Mouse (Mus musculus) hindbrain, embryonic 15.5 days (tissue): ENCODE data around the gene 1110008P14Rik. TPM values are rescaled to one million over a fixed set of nuclear protein-coding genes. Genes with fewer than 3 reads are reported as not detected.

ENCODE experiments used
- ATAC-seq: fragments of 200-750 bp; cut with Nextera tagmentation; 2 replicates; pipeline ENCODE4 v1.8.0; 2017; ENCODE audit warnings: low read depth, moderate number of reproducible peaks, moderate TSS enrichment; ENCODE audit not compliant: low FRiP score
- H3K27ac ChIP-seq: fragments of 300-500 bp; sonication (generic); replicated peaks from 2 replicates; pipeline ENCODE4 v1.5.1; 2015; ENCODE audit warnings: mild to moderate bottlenecking, inconsistent platforms
- H3K27me3 ChIP-seq: fragments of 300-500 bp; sonication (generic); 2 replicates; pipeline ENCODE4 v1.6.1; 2015; ENCODE audit warnings: control low read depth, inconsistent platforms
- H3K36me3 ChIP-seq: fragments of 300-500 bp; sonication (generic); 2 replicates; pipeline ENCODE4 v1.6.1; 2015; ENCODE audit warnings: control low read depth, inconsistent platforms
- H3K4me1 ChIP-seq: fragments of 300-500 bp; sonication (generic); replicated peaks from 2 replicates; pipeline ENCODE4 v1.6.1; 2015; ENCODE audit warnings: control low read depth, inconsistent platforms
- H3K4me2 ChIP-seq: fragments of 300-500 bp; sonication (generic); 2 replicates; pipeline ENCODE4 v1.6.1; 2015; ENCODE audit warnings: moderate library complexity, mild to moderate bottlenecking, inconsistent platforms
- H3K4me3 ChIP-seq: fragments of 300-500 bp; sonication (generic); 2 replicates; pipeline ENCODE4 v1.5.1; 2015; ENCODE audit warnings: mild to moderate bottlenecking, inconsistent platforms
- H3K9ac ChIP-seq: fragments of 300-500 bp; sonication (generic); 2 replicates; pipeline ENCODE4 v1.6.1; 2015; ENCODE audit warnings: inconsistent platforms
- H3K9me3 ChIP-seq: fragments of 300-500 bp; sonication (generic); 2 replicates; pipeline ENCODE4 v1.6.1; 2016; ENCODE audit warnings: control low read depth, inconsistent platforms
- WGBS: fragments of 180-500 bp; shearing (Covaris S2); methylation state at CpG from one replicate; pipeline ENCODE4 v1.1.7; 2015; 5-methylcytosine and 5-hydroxymethylcytosine counted together
- polyA plus RNA-seq: library from polyadenylated mRNA; unstranded; fragments of >200 nt; fragmentation: Nextera tagmentation; extraction: Ambion mirVana; gene quantifications from 2 replicates; pipeline ENCODE4 v1.2.1, GENCODE M21; 2015

Gene 1110008P14Rik
- polyA plus RNA-seq, 1 experiment from 2014 or later = 160 TPM

DNA sequence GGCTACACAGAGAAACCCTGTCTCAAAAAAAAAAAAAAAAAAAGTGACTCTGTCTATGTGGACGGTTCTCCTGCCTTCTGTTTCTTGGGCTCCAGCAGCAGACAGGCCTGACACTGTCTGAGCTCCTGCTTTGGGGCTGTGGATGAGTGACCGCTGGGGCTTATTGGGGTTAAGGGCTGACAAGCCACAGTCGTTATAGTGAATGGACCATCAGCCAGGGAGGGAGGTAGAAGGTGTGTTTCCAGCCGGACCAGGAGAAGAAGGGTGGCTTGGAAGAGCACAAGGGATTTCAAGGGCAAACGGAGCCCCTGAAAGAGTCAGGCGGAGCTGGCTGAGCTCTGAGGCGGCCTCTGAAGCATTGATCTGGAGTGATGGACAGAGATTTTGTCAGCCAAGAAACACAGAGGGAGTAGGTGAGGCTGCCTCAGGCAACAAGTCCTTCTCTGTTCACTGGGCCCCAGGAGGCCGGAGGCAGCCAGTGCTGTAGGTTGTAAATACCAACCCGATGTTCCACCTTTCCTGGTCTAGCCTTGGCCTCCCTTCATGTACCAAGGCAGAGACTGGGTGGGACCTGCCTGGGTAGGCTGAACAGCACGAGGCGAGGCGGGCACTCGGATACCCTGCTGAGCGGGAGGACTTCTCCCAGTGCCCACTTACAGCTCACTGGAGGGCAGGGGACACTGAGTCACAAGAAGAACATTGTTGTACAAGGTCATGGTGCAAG, 37.0 kb downstream of the 1110008P14Rik start:
- no peaks in the 10 kb centered on the region for H3K9me3 ChIP-seq
- no peak overlapping the region for H3K9ac ChIP-seq
- no peak overlapping the region for H3K4me2 ChIP-seq
- no peaks in the 10 kb centered on the region for H3K27me3 ChIP-seq
- WGBS = 67% methylated on average over 14 of the region's 14 CpGs
- H3K4me1 ChIP-seq = peaks cover 14% of the 10 kb centered on the region
- peaks cover 8% of the 10 kb centered on the region; the same call in 1 of the 2 replicates for H3K36me3 ChIP-seq
- H3K27ac ChIP-seq = no peak overlapping the region
- ATAC-seq = no peak
- no peak overlapping the region for H3K4me3 ChIP-seq

DNA sequence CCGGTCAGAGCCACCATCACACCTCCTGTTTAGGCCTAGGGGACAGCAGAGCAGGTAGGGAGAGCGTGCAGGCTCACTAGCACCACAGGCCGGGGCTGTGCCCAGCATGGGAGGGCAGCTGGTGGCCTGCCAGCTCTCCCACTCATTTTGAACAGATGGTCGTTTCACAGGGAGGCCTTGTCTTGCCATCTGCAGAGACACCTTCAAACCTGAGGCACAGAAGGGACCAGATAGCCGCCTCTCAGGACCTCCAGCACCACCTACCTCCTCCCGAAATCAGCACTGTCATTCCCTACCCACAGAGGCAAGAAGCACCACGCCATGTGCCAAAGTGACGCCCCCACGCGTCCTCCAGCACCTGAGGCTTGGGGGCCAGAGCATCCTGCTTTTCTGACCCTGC, 37.7 kb downstream of the 1110008P14Rik start:
- Histone ChIP-seq H3K4me2 (no peak overlapping the region), H3K4me3 (no peak overlapping the region), H3K36me3 (peaks cover 10% of the 10 kb centered on the region; the same call in 1 of the 2 replicates), H3K9ac (no peak overlapping the region), H3K27me3 (no peaks in the 10 kb centered on the region), H3K9me3 (no peaks in the 10 kb centered on the region), H3K27ac (peak overlapping the region; percentile 27; the same call in 1 of the 2 replicates), H3K4me1 (peaks cover 9% of the 10 kb centered on the region)
- no peak for ATAC-seq
- 60% methylated on average over 10 of the region's 10 CpGs for WGBS

DNA sequence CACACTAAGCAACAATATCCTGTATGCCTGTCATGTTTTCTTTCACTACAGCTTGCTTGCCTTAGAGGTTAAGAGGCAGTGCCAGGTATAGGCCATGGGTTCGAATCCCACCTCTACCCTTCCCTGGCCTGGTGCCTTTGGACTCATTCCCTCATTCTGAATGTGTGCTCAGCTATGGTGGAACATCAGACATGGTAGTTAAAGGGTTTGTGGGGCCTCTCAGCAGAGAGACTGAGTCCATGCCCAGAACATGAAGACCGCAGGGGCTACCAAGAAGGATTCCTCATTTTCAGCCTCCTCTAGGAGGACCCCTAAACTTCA, 38.4 kb downstream of the 1110008P14Rik start:
- Histone ChIP-seq H3K27ac (peak overlapping the region; percentile 27; the same call in 1 of the 2 replicates), H3K27me3 (no peaks in the 10 kb centered on the region), H3K9me3 (no peaks in the 10 kb centered on the region), H3K4me2 (no peak overlapping the region), H3K4me1 (peaks cover 9% of the 10 kb centered on the region), H3K9ac (no peak overlapping the region), H3K36me3 (peaks cover 13% of the 10 kb centered on the region; the same call in 1 of the 2 replicates), H3K4me3 (no peak overlapping the region)
- no peak for ATAC-seq
- 94% methylated on average over 2 of the region's 2 CpGs for WGBS

GRCm38 (mm10) chr2:32342539-32343350, 39.0 kb downstream of the 1110008P14Rik start:
- H3K9me3 ChIP-seq = no peaks in the 10 kb centered on the region
- H3K27me3 ChIP-seq = no peaks in the 10 kb centered on the region
- no peak overlapping the region for H3K4me3 ChIP-seq
- peak; percentile 50; the same call in 1 of the 2 replicates for ATAC-seq
- H3K4me1 ChIP-seq = peaks cover 9% of the 10 kb centered on the region
- H3K27ac ChIP-seq = no peak overlapping the region
- WGBS = 64% methylated on average over 6 of the region's 6 CpGs
- no peak overlapping the region for H3K4me2 ChIP-seq
- no peak overlapping the region for H3K9ac ChIP-seq
- peaks cover 16% of the 10 kb centered on the region for H3K36me3 ChIP-seq

DNA sequence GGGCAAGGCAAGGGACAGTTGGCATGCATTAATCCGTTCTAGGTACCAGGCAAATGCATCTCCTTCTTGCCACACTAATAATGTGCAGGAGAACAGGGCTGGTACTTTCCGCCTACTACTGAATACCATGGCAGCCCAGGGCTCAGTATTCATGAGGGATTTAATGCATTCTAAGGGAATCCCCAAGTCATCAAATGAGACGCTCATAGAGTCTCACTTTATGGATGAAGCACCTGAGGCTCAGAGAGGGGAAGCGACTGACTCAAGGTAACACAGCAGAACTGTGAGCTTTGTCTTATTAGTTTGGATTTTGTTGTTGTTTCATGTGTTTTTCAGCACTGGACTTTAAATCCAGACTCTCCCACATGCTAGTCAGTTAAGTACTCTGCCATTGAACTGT, 39.7 kb downstream of the 1110008P14Rik start:
- H3K27me3 ChIP-seq = no peaks in the 10 kb centered on the region
- H3K36me3 ChIP-seq = peaks cover 17% of the 10 kb centered on the region
- 90% methylated on average over 4 of the region's 4 CpGs for WGBS
- ATAC-seq = no peak
- H3K9ac ChIP-seq = no peak overlapping the region
- no peaks in the 10 kb centered on the region for H3K9me3 ChIP-seq
- no peak overlapping the region for H3K4me2 ChIP-seq
- H3K4me3 ChIP-seq = no peak overlapping the region
- peaks cover 9% of the 10 kb centered on the region for H3K4me1 ChIP-seq
- H3K27ac ChIP-seq = no peak overlapping the region

DNA sequence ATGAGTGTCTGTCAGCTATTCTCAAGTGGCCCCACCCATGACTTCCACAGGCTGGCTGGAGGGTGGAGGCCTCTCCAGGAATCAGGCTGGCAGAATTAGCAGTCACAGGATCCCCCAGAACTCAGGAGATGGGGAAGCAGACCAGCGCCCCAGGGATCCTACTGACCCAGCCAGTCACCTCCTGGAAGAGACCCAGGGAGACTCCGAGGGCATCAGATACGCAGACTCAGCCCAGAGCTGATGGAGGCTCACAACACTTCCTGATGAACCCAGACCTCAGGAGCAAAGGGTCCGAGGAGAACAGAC, 40.2 kb downstream of the 1110008P14Rik start:
- Histone ChIP-seq H3K9me3 (no peaks in the 10 kb centered on the region), H3K27me3 (no peaks in the 10 kb centered on the region), H3K36me3 (peaks cover 20% of the 10 kb centered on the region), H3K27ac (no peak overlapping the region), H3K9ac (no peak overlapping the region), H3K4me3 (no peak overlapping the region), H3K4me1 (peaks cover 9% of the 10 kb centered on the region), H3K4me2 (no peak overlapping the region)
- no peak for ATAC-seq
- 86% methylated on average over 4 of the region's 4 CpGs for WGBS

- Histone ChIP-seq H3K9me3 (no peaks in the 10 kb centered on the region), H3K27ac (no peak overlapping the region), H3K9ac (no peak overlapping the region), H3K36me3 (peaks cover 23% of the 10 kb centered on the region), H3K27me3 (no peaks in the 10 kb centered on the region), H3K4me3 (no peak overlapping the region), H3K4me2 (no peak overlapping the region), H3K4me1 (peaks cover 9% of the 10 kb centered on the region)
- WGBS = 85% methylated on average over 13 of the region's 13 CpGs
- no peak for ATAC-seq
Observed at GRCm38 (mm10) chr2:32340836-32341633, 40.7 kb downstream of the 1110008P14Rik start.

- Histone ChIP-seq H3K4me3 (no peak overlapping the region), H3K27ac (no peak overlapping the region), H3K4me1 (peaks cover 9% of the 10 kb centered on the region), H3K27me3 (no peaks in the 10 kb centered on the region), H3K9ac (no peak overlapping the region), H3K36me3 (peaks cover 33% of the 10 kb centered on the region), H3K4me2 (no peak overlapping the region), H3K9me3 (no peaks in the 10 kb centered on the region)
- no peak for ATAC-seq
- WGBS = 44% methylated on average over 26 of the region's 26 CpGs
Observed at GRCm38 (mm10) chr2:32339912-32340642, 41.7 kb downstream of the 1110008P14Rik start.

DNA sequence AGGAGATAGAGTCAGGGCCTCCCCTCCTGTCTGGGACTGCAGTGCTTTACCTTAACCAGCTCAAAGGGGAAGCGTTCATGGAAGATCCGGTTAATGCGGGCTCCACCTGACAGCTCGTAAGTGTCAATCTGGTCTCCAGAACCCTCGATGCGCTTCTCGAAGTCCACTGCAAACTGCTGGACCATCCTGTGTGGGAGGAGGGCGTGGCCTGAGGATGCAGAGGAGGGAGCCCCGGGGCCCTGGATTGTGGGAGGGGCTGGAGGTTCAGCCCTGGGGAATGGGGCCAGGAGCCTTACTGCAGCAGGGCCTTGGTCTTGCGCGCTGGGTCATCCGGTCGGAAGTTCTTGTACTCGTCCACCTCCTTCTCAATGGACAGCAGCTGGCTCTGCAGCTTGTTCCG, 45.9 kb downstream of the 1110008P14Rik start:
- 50% methylated on average over 15 of the region's 15 CpGs for WGBS
- peaks cover 46% of the 10 kb centered on the region for H3K36me3 ChIP-seq
- H3K4me3 ChIP-seq = no peak overlapping the region
- H3K9ac ChIP-seq = no peak overlapping the region
- H3K27ac ChIP-seq = no peak overlapping the region
- no peaks in the 10 kb centered on the region for H3K27me3 ChIP-seq
- no peaks in the 10 kb centered on the region for H3K4me1 ChIP-seq
- no peak overlapping the region for H3K4me2 ChIP-seq
- ATAC-seq = no peak
- no peaks in the 10 kb centered on the region for H3K9me3 ChIP-seq

DNA sequence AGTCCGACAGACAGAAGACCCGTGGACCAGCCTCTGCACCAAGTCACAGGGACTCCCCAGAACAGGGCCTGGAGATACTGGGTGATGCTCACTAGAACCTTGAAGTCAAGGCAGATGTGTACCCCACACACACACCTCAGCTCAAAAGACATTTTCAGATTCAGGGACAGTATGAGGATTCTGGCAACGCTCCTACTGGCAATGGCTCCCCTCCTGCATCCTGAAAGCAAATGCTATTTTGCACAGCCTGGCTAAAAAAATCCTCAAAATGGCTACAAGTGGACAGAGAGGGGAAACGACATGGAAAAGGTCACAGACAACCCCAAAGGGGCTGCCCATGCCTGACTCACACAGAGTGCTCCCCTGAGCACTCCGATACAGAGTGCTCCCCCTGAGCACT, 49.6 kb downstream of the 1110008P14Rik start:
- Histone ChIP-seq H3K27ac (no peak overlapping the region), H3K9me3 (no peaks in the 10 kb centered on the region), H3K4me2 (no peak overlapping the region), H3K36me3 (peaks cover 34% of the 10 kb centered on the region), H3K9ac (no peak overlapping the region), H3K4me3 (no peak overlapping the region), H3K4me1 (no peaks in the 10 kb centered on the region), H3K27me3 (no peaks in the 10 kb centered on the region)
- ATAC-seq = no peak
- WGBS = 91% methylated on average over 5 of the region's 5 CpGs

DNA sequence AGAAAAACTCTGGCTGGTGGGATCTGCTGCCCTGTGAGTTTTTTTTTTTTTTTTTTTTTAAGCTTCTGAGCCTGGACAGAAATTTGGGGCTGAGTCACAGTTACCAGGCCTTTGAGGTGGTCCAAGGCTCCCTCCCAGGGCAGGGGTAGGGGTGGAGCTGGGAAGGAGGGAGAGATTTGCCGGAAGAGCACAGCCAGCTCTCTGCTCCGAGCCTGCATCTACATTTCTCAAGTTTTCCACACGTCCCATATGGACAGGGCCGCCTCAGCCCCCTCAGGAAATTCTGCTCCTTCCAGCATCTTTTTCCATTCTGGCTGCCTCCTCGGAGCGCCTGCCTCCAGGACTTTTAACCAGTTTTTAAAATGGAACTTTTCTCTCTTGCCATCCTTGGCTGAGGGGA, 52.2 kb downstream of the 1110008P14Rik start:
- H3K9ac ChIP-seq = no peak overlapping the region
- no peaks in the 10 kb centered on the region for H3K9me3 ChIP-seq
- H3K4me2 ChIP-seq = no peak overlapping the region
- H3K27ac ChIP-seq = no peak overlapping the region
- H3K4me3 ChIP-seq = no peak overlapping the region
- peaks cover 11% of the 10 kb centered on the region; the same call in 1 of the 2 replicates for H3K36me3 ChIP-seq
- no peak for ATAC-seq
- no peaks in the 10 kb centered on the region for H3K27me3 ChIP-seq
- no peaks in the 10 kb centered on the region for H3K4me1 ChIP-seq
- 34% methylated on average over 6 of the region's 6 CpGs for WGBS
